Mouse (Mus musculus) layer of hippocampus, postnatal 25 days (tissue): ENCODE results near the gene Drd4. TPM values are rescaled to one million over a fixed set of nuclear protein-coding genes. Genes with fewer than 3 reads are reported as not detected.

ENCODE experiments used
- DNase-seq, 2 experiments: peaks; one replicate each; pipeline ENCODE4 v3.0.0; 2022; ENCODE audit warnings: mixed read lengths in 2 of 2, low spot score in 1 of 2; ENCODE audit errors: extremely low spot score in 1 of 2
- total RNA-seq, 2 experiments: library from RNA; stranded (reverse); gene quantifications; 2 replicates each; pipeline ENCODE4 v1.2.3; 2021

Gene Drd4
- total RNA-seq, 2 experiments from 2014 or later, result 0.12 TPM; not detected in 1

DNA sequence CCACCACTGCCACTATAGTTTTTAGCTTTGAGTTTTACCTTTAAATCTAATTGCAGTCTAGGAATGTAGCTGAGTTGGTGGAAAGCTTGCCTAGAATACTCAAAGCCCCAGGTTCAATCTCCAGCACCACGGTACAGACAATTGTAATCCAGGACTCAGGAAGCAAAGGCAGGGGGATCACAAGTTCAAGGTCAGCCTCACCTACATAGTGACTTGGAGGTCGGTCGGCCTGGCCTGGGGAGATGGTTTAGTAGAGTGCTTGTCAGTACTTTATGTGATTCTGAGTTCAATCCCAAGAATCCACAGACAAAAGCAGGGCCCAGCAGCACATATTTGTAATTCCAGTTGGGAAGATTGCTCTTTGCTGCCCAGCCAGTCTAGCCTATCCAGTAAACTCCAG is 3.8 kb upstream of the Drd4 start:
- DNase-seq, result no peak

DNA sequence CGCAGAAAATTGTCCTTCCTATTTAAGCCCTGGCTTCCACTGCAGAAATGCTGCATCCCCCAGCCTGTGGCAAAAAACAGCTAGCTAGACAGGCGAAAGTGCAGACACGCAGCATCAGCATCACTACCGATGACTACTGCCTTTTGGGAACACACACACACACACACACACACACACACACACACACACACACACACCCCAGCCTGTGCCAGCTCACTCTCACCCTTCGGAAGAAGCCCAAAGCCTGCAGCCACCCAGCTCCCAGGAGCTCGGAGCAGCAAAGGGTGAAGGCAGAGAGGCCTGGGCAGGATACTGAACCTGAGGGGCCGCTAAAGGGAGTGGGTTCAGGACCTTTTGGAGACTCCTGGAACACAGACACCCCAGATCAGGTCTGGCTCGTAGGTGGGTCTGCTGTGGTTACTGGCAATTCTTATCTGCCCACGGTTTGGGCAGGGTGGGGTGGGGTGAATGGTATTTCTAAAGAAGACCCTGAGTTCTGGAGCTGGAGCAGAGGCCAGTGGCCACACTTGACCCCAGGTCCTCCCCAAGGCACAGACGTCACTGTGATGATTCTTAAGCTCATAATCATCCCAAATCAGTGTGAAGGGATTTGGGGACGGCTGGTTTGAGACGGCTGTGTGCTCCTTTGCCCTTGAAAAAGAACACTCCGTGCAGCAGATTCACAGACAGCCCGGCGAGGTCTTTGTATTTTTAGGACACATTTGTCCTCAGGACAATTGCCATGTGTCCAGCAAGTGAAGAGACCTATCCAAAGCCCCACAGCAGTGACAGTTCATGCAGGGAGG is 980 bp downstream of the Drd4 start:
- DNase-seq, result no peak

DNA sequence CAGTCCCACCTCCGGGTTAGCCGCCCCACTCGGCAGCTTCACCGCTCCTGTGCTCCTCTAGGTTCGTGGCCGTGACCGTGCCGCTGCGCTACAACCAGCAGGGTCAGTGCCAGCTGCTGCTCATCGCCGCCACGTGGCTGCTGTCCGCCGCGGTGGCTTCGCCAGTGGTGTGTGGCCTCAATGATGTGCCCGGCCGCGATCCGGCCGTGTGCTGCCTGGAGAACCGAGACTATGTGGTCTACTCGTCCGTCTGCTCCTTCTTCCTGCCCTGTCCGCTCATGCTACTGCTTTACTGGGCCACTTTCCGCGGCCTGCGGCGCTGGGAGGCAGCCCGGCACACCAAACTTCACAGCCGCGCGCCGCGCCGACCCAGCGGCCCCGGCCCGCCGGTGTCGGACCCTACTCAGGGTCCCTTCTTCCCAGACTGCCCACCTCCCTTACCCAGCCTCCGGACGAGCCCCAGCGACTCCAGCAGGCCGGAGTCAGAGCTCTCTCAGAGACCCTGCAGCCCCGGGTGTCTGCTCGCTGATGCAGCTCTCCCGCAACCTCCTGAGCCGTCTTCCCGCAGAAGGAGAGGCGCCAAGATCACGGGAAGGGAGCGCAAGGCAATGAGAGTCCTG is 2.2 kb downstream of the Drd4 start:
- DNase-seq, result no peak

DNA sequence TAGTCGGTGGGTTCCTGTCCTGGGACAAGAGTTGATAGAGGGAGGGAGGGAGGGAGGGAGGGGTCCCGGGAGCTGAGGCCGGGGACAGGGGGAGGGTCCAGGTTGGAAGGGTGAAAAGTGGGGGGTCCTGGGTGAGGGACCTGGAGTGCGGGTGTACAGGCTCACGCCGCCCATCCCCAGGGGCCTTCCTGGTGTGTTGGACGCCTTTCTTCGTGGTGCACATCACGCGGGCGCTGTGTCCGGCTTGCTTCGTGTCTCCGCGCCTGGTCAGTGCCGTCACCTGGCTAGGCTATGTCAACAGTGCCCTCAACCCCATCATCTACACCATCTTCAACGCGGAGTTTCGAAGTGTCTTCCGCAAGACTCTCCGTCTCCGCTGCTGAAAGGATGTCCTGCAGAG is 2.7 kb downstream of the Drd4 start:
- no peak for DNase-seq

DNA sequence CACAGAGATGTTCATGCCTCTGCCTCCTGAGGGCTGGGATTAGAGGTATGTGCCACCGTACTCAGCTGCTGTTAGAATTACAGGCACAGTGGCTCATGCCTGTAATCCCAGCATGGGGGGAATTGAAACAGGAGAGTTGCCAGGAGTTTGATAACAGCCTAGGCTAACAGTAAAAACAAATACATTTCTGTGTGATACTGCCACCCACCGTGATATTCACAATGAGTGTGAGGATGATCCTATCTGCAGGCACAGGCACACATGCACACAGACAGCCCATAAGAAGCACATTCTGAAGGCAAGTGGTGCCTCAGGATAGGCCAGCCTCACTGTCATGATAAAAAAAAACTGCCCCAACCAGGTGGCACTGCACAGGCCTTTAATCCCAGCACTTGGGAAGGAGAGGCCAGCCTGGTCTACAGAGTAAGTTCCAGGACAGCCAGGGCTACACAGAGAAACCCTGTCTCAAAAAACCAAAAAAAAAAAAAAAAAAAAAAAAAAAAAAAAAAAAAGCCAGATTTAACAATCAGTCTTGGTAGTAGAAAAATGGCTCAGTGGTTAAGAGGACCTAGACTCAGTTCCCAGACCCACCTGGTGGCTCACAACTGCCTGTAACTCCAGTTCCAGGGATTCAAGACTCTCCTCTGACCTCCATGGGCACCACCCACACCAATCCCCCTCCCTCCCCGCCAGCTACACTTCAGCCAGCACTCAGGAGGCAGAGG is 6.3 kb downstream of the Drd4 start:
- DNase-seq, result no peak

DNA sequence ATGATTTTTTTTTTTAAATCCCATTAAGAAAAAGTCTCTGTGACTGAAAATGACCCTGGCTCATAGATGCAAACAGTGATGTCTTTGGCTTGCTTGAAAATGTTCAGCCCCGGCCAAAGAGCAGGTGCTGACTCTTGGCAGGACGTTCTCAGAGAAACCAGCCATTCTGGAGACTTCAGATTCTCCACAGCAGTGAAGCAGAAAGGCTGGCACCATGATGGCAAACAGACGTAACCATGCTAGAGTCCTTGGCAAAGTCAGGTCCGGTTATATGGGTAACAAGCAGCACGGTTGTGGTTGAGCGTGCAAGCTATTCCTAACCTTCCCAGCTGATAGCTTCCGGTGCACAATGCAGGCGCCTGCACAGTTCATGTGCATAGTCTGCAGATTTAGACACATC is 7.4 kb downstream of the Drd4 start:
- DNase-seq, result no peak

DNA sequence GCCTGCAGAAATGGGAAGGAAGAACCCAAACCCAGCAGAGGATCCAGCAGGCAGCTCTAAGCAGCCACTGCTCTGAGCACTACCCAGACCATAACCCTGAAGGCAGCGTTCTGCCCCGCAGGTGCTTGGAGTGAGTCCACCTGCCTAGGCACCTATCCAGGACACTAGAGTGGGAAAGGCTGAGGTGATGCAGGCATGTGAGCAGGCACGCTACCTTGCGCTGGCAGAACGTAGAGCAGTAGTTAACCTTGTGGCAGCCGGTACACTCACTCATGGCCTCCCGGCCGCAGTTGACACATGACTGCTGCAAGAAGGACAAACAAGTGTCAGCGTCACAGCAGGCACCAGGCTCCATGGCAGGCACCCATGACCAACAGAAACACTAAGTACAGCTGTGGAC is 9.6 kb downstream of the Drd4 start:
- no peak for DNase-seq

DNA sequence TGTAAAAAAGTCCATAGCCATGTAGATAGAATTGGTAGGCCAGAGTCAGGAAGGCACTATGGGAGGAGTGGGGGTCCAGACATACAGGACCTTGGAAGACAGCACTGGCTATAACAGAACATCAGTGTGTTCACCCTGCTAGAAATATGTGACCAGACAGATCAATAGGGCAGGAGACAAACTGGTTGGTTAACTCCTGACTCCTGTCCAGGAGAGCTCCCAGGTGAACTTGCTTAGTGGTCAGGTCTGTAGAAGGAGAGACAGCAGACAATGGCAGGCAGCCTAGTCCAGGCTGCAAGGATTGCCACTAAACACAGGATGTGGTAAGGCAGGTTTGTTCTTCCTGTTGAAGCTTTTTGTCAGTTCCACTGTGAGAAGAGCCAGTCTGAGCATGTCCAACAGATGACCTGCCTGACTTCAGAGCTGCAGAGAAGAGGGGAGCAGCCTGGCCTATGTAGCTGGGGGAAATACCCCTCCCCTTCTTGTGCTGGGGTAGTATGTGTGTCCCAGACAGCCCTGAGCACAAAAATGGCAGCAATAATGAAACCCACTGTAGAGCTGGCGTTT is 11.0 kb downstream of the Drd4 start:
- DNase-seq, result no peak

DNA sequence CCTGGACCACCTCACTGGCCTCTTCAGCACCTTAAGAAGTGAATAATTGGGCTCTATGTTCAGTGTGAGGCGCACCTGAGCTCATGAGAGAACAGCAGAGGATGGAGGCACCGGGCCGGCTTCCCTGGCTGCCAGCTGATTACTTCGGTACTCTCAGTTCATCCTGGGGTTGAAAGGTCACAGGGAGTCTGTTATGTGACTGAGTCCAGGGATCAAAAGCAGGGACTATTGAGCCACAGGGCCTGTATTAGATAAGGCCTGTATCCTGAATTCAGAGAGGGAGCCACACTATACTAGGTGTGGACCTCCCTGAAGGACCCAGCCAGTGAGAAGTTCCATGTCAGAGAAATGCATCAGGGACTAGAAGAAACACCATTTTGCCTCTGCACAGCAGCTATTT is 12.7 kb downstream of the Drd4 start:
- DNase-seq, result no peak

DNA sequence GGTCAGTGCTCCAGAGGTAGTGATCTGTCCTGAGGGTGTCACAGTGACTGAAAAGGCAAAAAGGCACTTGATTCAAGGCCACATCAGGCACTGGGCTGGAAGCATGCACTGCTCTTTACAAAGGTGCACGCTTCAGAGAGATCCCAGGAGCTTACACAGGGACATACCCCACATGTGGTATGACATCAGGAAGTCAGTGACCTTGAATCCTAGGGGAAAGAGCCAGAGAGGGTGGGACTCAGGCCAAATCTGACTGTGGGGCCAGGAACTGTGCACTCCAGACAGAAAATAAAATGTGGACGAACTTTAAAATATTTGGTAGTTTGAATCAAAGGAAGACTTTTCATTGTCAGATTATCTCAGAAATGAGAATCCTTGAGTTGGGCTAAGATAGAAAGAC is 22.6 kb downstream of the Drd4 start:
- no peak for DNase-seq

DNA sequence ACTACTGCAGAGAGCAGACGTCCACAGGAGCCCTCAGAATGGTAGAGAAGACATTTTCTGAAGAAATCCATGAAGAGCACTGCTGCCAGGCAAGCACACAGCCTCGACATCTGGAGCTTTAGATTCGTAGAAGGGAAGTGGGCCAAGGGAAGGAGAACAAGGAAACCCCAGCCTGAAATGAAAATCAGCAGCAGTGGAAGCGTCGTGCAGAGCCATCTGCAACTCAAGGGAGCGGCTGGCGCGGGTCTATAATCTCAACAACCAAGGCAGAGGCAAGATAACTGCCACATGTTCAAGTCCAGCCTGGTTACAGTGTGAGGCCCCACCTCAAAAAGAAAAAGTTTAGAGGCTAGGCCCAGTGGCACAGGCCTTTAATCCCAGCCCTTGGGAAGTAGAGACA is 23.3 kb downstream of the Drd4 start:
- no peak for DNase-seq

DNA sequence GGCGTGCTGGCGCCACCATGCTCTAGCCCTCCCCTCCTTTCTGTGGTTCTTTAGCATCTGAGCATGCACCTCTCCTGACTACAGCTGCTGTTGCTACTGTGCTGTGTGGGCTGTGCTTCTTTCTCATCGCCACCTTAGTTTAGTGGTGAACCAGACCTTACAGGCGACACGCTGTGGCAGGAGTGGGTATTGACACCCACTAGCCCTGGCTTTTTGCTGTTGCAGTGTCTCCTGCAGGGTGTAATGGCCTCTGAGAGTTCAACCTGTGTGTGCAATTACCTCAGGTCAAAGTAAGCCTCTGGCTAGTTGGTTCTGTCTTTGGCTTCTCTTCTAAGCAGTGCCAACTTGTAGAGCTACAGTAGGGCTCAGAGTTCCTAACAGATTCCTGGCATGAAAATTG is 24.2 kb downstream of the Drd4 start:
- no peak for DNase-seq

DNA sequence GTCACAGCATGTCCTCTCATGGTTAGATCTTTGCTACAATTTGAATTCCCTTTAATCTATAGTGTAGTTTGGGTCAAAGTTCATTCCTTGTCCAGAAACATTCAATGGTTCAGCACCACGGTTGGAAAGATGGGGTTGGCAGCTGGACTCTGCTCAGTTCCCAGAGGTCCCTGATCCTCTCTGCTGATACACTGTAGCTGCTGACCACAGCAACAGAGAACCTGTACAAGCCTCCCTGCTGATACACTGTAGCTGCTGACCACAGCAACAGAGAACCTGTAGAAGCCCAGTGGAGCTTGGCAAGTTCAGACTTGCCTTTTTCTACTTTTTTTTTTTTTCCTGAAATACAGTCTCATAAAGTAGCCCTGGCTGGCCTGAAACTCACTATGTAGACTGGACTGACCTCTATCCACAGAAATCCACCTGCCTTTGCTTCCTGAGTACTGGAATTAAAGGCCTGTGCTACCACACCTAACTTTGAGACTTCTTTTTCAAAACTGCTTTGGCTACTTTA is 25.9 kb downstream of the Drd4 start:
- no peak for DNase-seq

DNA sequence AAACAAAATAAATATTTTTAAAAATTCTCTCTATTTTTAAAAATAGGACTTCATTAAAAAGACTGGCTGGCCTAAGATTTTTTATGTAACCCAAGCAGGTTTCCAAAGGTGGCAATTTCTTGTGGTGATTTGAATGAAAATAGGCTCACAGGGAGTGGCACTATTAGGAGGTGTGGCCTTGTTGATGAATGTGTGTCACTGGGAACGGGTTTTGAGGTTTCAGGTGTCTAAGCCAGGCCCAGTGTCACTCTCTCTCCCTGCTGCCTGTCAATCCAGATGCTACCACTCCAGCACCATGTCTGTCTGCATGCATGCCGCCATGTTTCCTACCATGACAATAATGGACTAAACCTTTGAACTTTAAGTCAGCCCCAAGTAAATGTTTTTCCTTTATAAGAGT is 27.6 kb downstream of the Drd4 start:
- DNase-seq, result no peak

DNA sequence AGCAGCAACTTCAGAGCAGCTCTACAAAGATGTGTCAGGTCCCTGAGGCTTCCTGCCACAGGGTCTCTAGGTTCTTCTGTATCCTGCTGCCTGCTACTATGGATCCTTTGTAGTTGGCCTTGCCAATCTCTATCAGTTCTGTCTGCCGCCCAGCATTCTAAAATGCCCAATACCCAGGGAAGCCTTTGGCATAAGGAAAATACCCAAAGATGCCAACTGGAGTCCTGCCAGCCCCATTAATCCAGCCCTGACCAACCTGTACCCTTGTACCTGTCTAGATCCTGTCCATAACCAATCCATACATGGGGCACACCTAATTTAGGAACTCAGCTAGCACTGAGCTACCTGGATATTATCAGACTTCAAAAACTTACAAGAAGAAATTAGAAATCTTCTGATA is 32.9 kb downstream of the Drd4 start:
- DNase-seq, result no peak

DNA sequence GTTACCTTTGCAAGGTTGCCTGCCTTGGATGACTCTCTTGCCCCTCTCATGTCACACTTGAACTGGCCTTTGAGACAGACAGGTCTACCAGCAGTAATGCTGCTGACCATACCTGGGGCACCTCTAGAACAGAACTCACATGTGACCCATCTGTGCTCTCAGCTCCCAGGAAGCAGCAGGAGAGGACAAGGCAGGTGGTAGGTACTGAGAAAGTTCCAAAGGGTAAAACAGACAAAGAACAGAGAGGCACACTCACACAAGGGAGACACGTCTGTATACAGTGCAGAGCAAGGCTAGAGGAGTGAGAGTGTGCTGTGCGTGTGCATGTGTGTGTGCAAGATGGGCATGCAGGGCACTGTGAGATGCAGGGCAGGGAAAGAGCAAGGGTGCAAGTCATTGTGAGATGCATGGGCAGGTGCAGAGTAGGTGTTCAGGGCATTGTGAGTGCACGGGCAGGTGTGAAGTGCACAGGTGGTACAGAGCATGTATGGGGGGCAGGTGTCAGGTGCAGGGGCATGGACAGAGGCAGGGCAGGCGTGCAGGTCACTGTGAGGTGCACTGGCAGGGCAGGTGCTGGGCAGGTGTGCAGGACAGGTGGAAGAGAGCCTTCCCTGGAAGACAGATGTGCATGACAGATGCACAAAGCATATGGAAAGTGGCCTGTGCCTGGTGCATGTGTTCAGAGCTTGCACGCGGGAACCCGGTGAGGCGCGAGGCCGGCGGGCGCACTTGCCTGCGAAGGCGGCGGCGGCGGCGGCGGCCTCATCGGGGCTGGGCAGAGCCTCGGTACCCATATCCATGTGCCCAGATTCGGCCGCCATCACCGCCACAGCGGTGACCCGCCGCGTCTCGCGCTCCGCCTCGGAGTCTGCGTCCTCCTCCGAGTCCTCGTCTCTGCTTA is 35.0 kb downstream of the Drd4 start:
- DNase-seq, result peak in 1 of 2 experiments; percentile 23

DNA sequence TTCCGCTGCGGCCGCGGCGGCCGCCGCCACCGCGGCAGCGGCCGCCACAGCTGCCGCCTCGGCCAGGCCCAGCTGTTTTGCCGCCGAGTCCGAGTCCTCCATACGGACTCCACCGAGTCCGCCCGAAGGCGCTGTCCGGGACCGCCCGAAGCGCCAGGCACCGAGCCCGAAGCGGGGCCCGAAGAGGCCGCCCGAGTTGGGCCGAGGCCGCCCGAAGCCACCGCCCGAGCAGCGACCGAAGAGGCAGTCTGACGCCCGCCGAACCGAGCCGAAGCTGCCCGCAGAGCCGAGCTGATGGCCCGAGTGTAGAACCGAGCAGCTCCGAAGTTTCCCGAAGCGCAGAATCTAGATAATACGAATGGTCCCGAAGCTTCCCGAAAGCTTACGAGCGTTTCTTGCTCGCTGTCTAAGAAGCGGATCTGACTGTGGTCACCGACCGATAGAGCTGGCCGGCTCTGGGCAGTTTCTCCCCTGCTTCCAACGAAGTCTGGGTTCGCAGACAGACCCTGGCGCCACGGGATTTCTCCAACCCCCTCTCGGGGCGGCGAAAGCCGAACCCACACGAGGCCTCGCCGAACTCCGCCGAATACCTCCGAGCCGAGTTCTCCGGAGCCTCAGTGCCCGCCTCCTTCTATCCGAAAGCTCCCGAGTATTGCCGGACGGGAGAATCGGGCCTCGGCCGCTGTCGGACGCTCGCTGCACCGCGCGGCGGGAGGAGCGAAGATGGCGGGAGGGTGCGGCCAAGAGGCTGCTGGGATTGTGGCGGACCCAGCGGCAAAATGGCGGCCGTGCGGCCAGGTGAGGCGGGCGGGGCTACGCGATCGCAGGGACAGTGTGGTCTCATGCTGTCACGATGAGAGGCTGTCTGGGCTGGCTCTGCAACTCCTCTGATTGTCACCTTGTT is 35.9 kb downstream of the Drd4 start, which contains the start of the genes Deaf1 and Tmem80:
Gene Deaf1 (minus strand): TSS at position 222 of the 904 bp plus-strand sequence.
Gene Tmem80 (plus strand): TSS at position 271 of the 904 bp plus-strand sequence.
- DNase-seq, result peak; percentile 99 to 100

DNA sequence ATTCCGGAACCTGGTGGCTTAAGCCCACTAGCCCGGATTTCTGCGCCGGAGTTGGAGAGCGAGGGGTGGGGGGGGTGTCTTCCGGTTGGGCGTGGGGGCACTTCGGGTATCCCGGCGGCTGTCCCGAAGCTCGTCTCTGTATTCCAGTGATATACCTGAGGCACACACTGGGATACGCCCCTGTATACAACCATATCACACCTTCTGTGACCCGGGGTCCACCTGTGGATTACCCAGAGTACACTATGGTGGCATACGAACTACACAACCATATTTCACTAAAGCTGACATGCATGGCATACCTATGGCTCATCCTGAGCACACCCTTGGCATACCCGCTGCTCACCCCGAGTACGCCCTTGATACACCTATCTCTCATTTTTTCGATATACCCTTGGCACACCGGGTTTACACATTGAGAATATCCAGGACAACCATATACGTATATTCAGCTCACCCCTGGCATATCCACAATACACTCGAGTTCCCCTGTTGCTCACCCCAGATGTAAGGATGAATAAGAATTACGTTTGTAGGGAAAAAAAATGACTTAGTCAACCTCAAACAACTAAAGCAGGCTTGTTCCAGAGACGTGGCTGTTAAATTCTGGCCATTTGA is 36.7 kb downstream of the Drd4 start:
- no peak for DNase-seq
